Mouse (Mus musculus): ENCODE data around the gene Bahcc1. TPM values are rescaled to one million over a fixed set of nuclear protein-coding genes. Genes with fewer than 3 reads are reported as not detected.

Bahcc1 gene
- polyA plus RNA-seq, 1 experiment from 2014 or later, result 8.8 TPM

GRCm38 (mm10) chr11:120306366-120307131 lies 73.8 kb downstream of the Bahcc1 start:
- H3K36me3 ChIP-seq (ENCODE audit: control insufficient read depth, insufficient read depth, low read length), result no peaks in the 10 kb centered on the region
- DNase-seq (ENCODE audit: low spot score) (no peak), ATAC-seq (replicated peaks; ENCODE audit: low FRiP score) (no peak)
- no peaks in the 10 kb centered on the region for H3K27me3 ChIP-seq (replicated peaks; ENCODE audit: control insufficient read depth, insufficient read depth, low read length)
- H3K27ac ChIP-seq (ENCODE audit: low read depth, low read length), result no peak overlapping the region
- H3K9me3 ChIP-seq (ENCODE audit: control insufficient read depth, low read length), result no peaks in the 10 kb centered on the region
- 53% methylated on average over 12 of the region's 12 CpGs for WGBS
- H3K4me1 ChIP-seq (replicated peaks; ENCODE audit: control insufficient read depth, insufficient read depth, low read length), result peaks cover 50% of the 10 kb centered on the region
- H3K9ac ChIP-seq (ENCODE audit: low read depth, low read length), result peak overlapping the region; percentile 70
- peak overlapping the region; percentile 91 for H3K4me2 ChIP-seq
- H3K4me3 ChIP-seq (ENCODE audit: low read depth, low read length), result 0 out of 2 replicates have a peak overlapping the region, but pooled peaks have one; percentile 50

- no peak for DNase-seq (ENCODE audit: low spot score)
- Histone ChIP-seq H3K4me1 (replicated peaks; ENCODE audit: control insufficient read depth, insufficient read depth, low read length) (peaks cover 54% of the 10 kb centered on the region), H3K27ac (ENCODE audit: low read depth, low read length) (no peak overlapping the region), H3K9ac (ENCODE audit: low read depth, low read length) (no peak overlapping the region), H3K9me3 (ENCODE audit: control insufficient read depth, low read length) (no peaks in the 10 kb centered on the region), H3K4me3 (ENCODE audit: low read depth, low read length) (no peak overlapping the region), H3K27me3 (replicated peaks; ENCODE audit: control insufficient read depth, insufficient read depth, low read length) (no peaks in the 10 kb centered on the region), H3K36me3 (ENCODE audit: control insufficient read depth, insufficient read depth, low read length) (no peaks in the 10 kb centered on the region), H3K4me2 (peak overlapping the region; percentile 3; the same call in 1 of the 2 replicates)
- ATAC-seq (replicated peaks; ENCODE audit: low FRiP score), result no peak
- 21% methylated on average over 5 of the region's 5 CpGs for WGBS
Observed at GRCm38 (mm10) chr11:120307132-120307413, 74.3 kb downstream of the Bahcc1 start.

GRCm38 (mm10) chr11:120307566-120308430 lies 75.1 kb downstream of the Bahcc1 start:
- Histone ChIP-seq H3K4me2 (peak overlapping the region; percentile 14; the same call in 1 of the 2 replicates), H3K36me3 (ENCODE audit: control insufficient read depth, insufficient read depth, low read length) (no peaks in the 10 kb centered on the region), H3K27me3 (replicated peaks; ENCODE audit: control insufficient read depth, insufficient read depth, low read length) (no peaks in the 10 kb centered on the region), H3K27ac (ENCODE audit: low read depth, low read length) (no peak overlapping the region), H3K9ac (ENCODE audit: low read depth, low read length) (no peak overlapping the region), H3K4me3 (ENCODE audit: low read depth, low read length) (no peak overlapping the region), H3K4me1 (replicated peaks; ENCODE audit: control insufficient read depth, insufficient read depth, low read length) (peaks cover 48% of the 10 kb centered on the region), H3K9me3 (ENCODE audit: control insufficient read depth, low read length) (no peaks in the 10 kb centered on the region)
- WGBS, result 6% methylated on average over 19 of the region's 19 CpGs
- DNase-seq (ENCODE audit: low spot score) (peak; percentile 93), ATAC-seq (replicated peaks; ENCODE audit: low FRiP score) (no peak)

- WGBS, result 51% methylated on average over 15 of the region's 15 CpGs
Observed at GRCm38 (mm10) chr11:120308441-120309320, 75.9 kb downstream of the Bahcc1 start.

GRCm38 (mm10) chr11:120310813-120311312 lies 78.1 kb downstream of the Bahcc1 start:
- peak overlapping the region; percentile 73 for H3K27ac ChIP-seq (ENCODE audit: low read depth, low read length)
- ATAC-seq (replicated peaks; ENCODE audit: low FRiP score) (peak; percentile 88), DNase-seq (ENCODE audit: low spot score) (peak; percentile 91)
- peak overlapping the region; percentile 93 for H3K4me2 ChIP-seq
- H3K4me1 ChIP-seq (replicated peaks; ENCODE audit: control insufficient read depth, insufficient read depth, low read length), result peaks cover 35% of the 10 kb centered on the region
- H3K4me3 ChIP-seq (ENCODE audit: low read depth, low read length), result peak overlapping the region; percentile 55
- H3K36me3 ChIP-seq (ENCODE audit: control insufficient read depth, insufficient read depth, low read length), result no peaks in the 10 kb centered on the region
- no peaks in the 10 kb centered on the region for H3K27me3 ChIP-seq (replicated peaks; ENCODE audit: control insufficient read depth, insufficient read depth, low read length)
- H3K9me3 ChIP-seq (ENCODE audit: control insufficient read depth, low read length), result no peaks in the 10 kb centered on the region
- WGBS, result 2% methylated on average over 45 of the region's 45 CpGs
- peak overlapping the region; percentile 79 for H3K9ac ChIP-seq (ENCODE audit: low read depth, low read length)

More at GRCm38 (mm10) chr11:120308441-120309320, 75.9 kb downstream of the Bahcc1 start:
- DNase-seq (ENCODE audit: low spot score) (peak; percentile 17), ATAC-seq (replicated peaks; ENCODE audit: low FRiP score) (no peak)
- no peak overlapping the region for H3K4me3 ChIP-seq (ENCODE audit: low read depth, low read length)
- peaks cover 41% of the 10 kb centered on the region for H3K4me1 ChIP-seq (replicated peaks; ENCODE audit: control insufficient read depth, insufficient read depth, low read length)
- H3K27ac ChIP-seq (ENCODE audit: low read depth, low read length), result no peak overlapping the region
- H3K4me2 ChIP-seq, result peak overlapping the region; percentile 14; the same call in 1 of the 2 replicates
- no peaks in the 10 kb centered on the region for H3K27me3 ChIP-seq (replicated peaks; ENCODE audit: control insufficient read depth, insufficient read depth, low read length)
- no peak overlapping the region for H3K9ac ChIP-seq (ENCODE audit: low read depth, low read length)
- no peaks in the 10 kb centered on the region for H3K36me3 ChIP-seq (ENCODE audit: control insufficient read depth, insufficient read depth, low read length)
- no peaks in the 10 kb centered on the region for H3K9me3 ChIP-seq (ENCODE audit: control insufficient read depth, low read length)

GRCm38 (mm10) chr11:120311561-120311960 lies 78.8 kb downstream of the Bahcc1 start:
- Histone ChIP-seq H3K9ac (ENCODE audit: low read depth, low read length) (peak overlapping the region; percentile 79), H3K4me3 (ENCODE audit: low read depth, low read length) (peak overlapping the region; percentile 55), H3K4me1 (replicated peaks; ENCODE audit: control insufficient read depth, insufficient read depth, low read length) (peaks cover 28% of the 10 kb centered on the region), H3K27me3 (replicated peaks; ENCODE audit: control insufficient read depth, insufficient read depth, low read length) (no peaks in the 10 kb centered on the region), H3K9me3 (ENCODE audit: control insufficient read depth, low read length) (no peaks in the 10 kb centered on the region), H3K36me3 (ENCODE audit: control insufficient read depth, insufficient read depth, low read length) (no peaks in the 10 kb centered on the region), H3K4me2 (peak overlapping the region; percentile 93), H3K27ac (ENCODE audit: low read depth, low read length) (peak overlapping the region; percentile 73)
- 59% methylated on average over 10 of the region's 10 CpGs for WGBS
- DNase-seq (ENCODE audit: low spot score) (peak; percentile 50), ATAC-seq (replicated peaks; ENCODE audit: low FRiP score) (no peak)

GRCm38 (mm10) chr11:120312069-120312468 lies 79.3 kb downstream of the Bahcc1 start:
- Histone ChIP-seq H3K4me1 (replicated peaks; ENCODE audit: control insufficient read depth, insufficient read depth, low read length) (peaks cover 33% of the 10 kb centered on the region), H3K27me3 (replicated peaks; ENCODE audit: control insufficient read depth, insufficient read depth, low read length) (no peaks in the 10 kb centered on the region), H3K27ac (ENCODE audit: low read depth, low read length) (no peak overlapping the region), H3K4me2 (no peak overlapping the region; the same call in 1 of the 2 replicates), H3K9ac (ENCODE audit: low read depth, low read length) (no peak overlapping the region), H3K4me3 (ENCODE audit: low read depth, low read length) (no peak overlapping the region), H3K36me3 (ENCODE audit: control insufficient read depth, insufficient read depth, low read length) (no peaks in the 10 kb centered on the region), H3K9me3 (ENCODE audit: control insufficient read depth, low read length) (no peaks in the 10 kb centered on the region)
- no peak for ATAC-seq (replicated peaks; ENCODE audit: low FRiP score)
- 81% methylated on average over 6 of the region's 6 CpGs for WGBS
- DNase-seq (ENCODE audit: low spot score), result peak; percentile 28

All from liver, embryonic 11.5 days (tissue).